Mouse (Mus musculus): ENCODE data around the gene Pik3ca. TPM values are rescaled to one million over a fixed set of nuclear protein-coding genes. Genes with fewer than 3 reads are reported as not detected.

Gene Pik3ca
- polyA plus RNA-seq, 1 experiment from 2014 or later, result 8.7 TPM

- ATAC-seq (ENCODE audit: insufficient number of reproducible peaks, low FRiP score), result no peak
- no peaks in the 10 kb centered on the region for H3K27me3 ChIP-seq (replicated peaks)
- no peak overlapping the region for H3K9ac ChIP-seq
- 0 out of 2 replicates have a peak, but pooled peaks cover 3% of the 10 kb centered on the region for H3K9me3 ChIP-seq (replicated peaks)
- H3K4me2 ChIP-seq, result no peak overlapping the region
- no peak overlapping the region for H3K4me3 ChIP-seq
- peaks cover 73% of the 10 kb centered on the region for H3K36me3 ChIP-seq
- no peak overlapping the region for H3K27ac ChIP-seq (ENCODE audit: poor library complexity, severe bottlenecking)
- H3K4me1 ChIP-seq (replicated peaks), result peaks cover 4% of the 10 kb centered on the region; the same call in 1 of the 2 replicates
These were observed 44.2 kb downstream of the Pik3ca start for GRCm38 (mm10) chr3:32441710-32442109.

GRCm38 (mm10) chr3:32454329-32455021 is 57.0 kb downstream of the Pik3ca start:
- ATAC-seq (ENCODE audit: insufficient number of reproducible peaks, low FRiP score), result peak; percentile 55
- H3K27ac ChIP-seq (ENCODE audit: poor library complexity, severe bottlenecking), result peak overlapping the region; percentile 42
- H3K4me3 ChIP-seq, result no peak overlapping the region
- no peaks in the 10 kb centered on the region for H3K27me3 ChIP-seq (replicated peaks)
- 44% methylated on average over 11 of the region's 11 CpGs for WGBS
- no peak overlapping the region for H3K4me2 ChIP-seq
- H3K9ac ChIP-seq, result no peak overlapping the region
- no peaks in the 10 kb centered on the region for H3K9me3 ChIP-seq (replicated peaks)
- 0 out of 2 replicates have a peak, but pooled peaks cover 4% of the 10 kb centered on the region for H3K4me1 ChIP-seq (replicated peaks)
- H3K36me3 ChIP-seq, result peaks cover 71% of the 10 kb centered on the region

- Histone ChIP-seq H3K9ac (no peak overlapping the region), H3K27ac (ENCODE audit: poor library complexity, severe bottlenecking) (no peak overlapping the region), H3K9me3 (replicated peaks) (no peaks in the 10 kb centered on the region), H3K4me3 (no peak overlapping the region), H3K4me2 (no peak overlapping the region), H3K27me3 (replicated peaks) (no peaks in the 10 kb centered on the region), H3K36me3 (peaks cover 83% of the 10 kb centered on the region), H3K4me1 (replicated peaks) (no peaks in the 10 kb centered on the region)
- no peak for ATAC-seq (ENCODE audit: insufficient number of reproducible peaks, low FRiP score)
- WGBS, result 69% methylated on average over 4 of the region's 4 CpGs
These were observed 62.3 kb downstream of the Pik3ca start for GRCm38 (mm10) chr3:32459777-32460176.

GRCm38 (mm10) chr3:32467321-32467720 is 69.8 kb downstream of the Pik3ca start:
- no peaks in the 10 kb centered on the region for H3K27me3 ChIP-seq (replicated peaks)
- no peak overlapping the region for H3K4me3 ChIP-seq
- no peaks in the 10 kb centered on the region for H3K9me3 ChIP-seq (replicated peaks)
- no peak for ATAC-seq (ENCODE audit: insufficient number of reproducible peaks, low FRiP score)
- H3K27ac ChIP-seq (ENCODE audit: poor library complexity, severe bottlenecking), result no peak overlapping the region
- H3K4me1 ChIP-seq (replicated peaks), result peaks cover 8% of the 10 kb centered on the region
- no peak overlapping the region for H3K9ac ChIP-seq
- H3K36me3 ChIP-seq, result peaks cover 20% of the 10 kb centered on the region
- WGBS, result 89% methylated on average over 4 of the region's 4 CpGs
- H3K4me2 ChIP-seq, result no peak overlapping the region

- H3K9ac ChIP-seq, result no peak overlapping the region
- H3K4me3 ChIP-seq, result no peak overlapping the region
- H3K27me3 ChIP-seq (replicated peaks), result no peaks in the 10 kb centered on the region
- H3K9me3 ChIP-seq (replicated peaks), result no peaks in the 10 kb centered on the region
- peaks cover 13% of the 10 kb centered on the region for H3K4me1 ChIP-seq (replicated peaks)
- no peak for ATAC-seq (ENCODE audit: insufficient number of reproducible peaks, low FRiP score)
- no peak overlapping the region for H3K27ac ChIP-seq (ENCODE audit: poor library complexity, severe bottlenecking)
- no peak overlapping the region for H3K4me2 ChIP-seq
- 75% methylated on average over 4 of the region's 4 CpGs for WGBS
- H3K36me3 ChIP-seq, result peaks cover 10% of the 10 kb centered on the region
These were observed 70.9 kb downstream of the Pik3ca start for GRCm38 (mm10) chr3:32468411-32468810.

- Histone ChIP-seq H3K27ac (ENCODE audit: poor library complexity, severe bottlenecking) (no peak overlapping the region), H3K9ac (no peak overlapping the region), H3K9me3 (replicated peaks) (no peaks in the 10 kb centered on the region), H3K4me2 (no peak overlapping the region), H3K4me3 (no peak overlapping the region), H3K4me1 (replicated peaks) (peaks cover 13% of the 10 kb centered on the region), H3K27me3 (replicated peaks) (no peaks in the 10 kb centered on the region), H3K36me3 (0 out of 2 replicates have a peak, but pooled peaks cover 2% of the 10 kb centered on the region)
- no peak for ATAC-seq (ENCODE audit: insufficient number of reproducible peaks, low FRiP score)
- 78% methylated on average over 7 of the region's 7 CpGs for whole genome bisulfite sequencing
These were observed 73.0 kb downstream of the Pik3ca start for GRCm38 (mm10) chr3:32470449-32470848.

- Histone ChIP-seq H3K27me3 (replicated peaks) (no peaks in the 10 kb centered on the region), H3K4me3 (no peak overlapping the region), H3K9ac (no peak overlapping the region), H3K27ac (ENCODE audit: poor library complexity, severe bottlenecking) (no peak overlapping the region), H3K4me1 (replicated peaks) (peaks cover 13% of the 10 kb centered on the region), H3K4me2 (no peak overlapping the region), H3K9me3 (replicated peaks) (no peaks in the 10 kb centered on the region), H3K36me3 (0 out of 2 replicates have a peak, but pooled peaks cover 2% of the 10 kb centered on the region)
- WGBS, result 52% methylated on average over 6 of the region's 6 CpGs
- ATAC-seq (ENCODE audit: insufficient number of reproducible peaks, low FRiP score), result no peak
These were observed 73.6 kb downstream of the Pik3ca start for GRCm38 (mm10) chr3:32471098-32471497.

GRCm38 (mm10) chr3:32472191-32472900 is 74.9 kb downstream of the Pik3ca start:
- H3K4me3 ChIP-seq, result no peak overlapping the region
- no peak overlapping the region for H3K9ac ChIP-seq
- H3K4me2 ChIP-seq, result peak overlapping the region; percentile 35; the same call in 1 of the 2 replicates
- no peaks in the 10 kb centered on the region for H3K27me3 ChIP-seq (replicated peaks)
- H3K36me3 ChIP-seq, result no peaks in the 10 kb centered on the region
- peak; percentile 57 for ATAC-seq (ENCODE audit: insufficient number of reproducible peaks, low FRiP score)
- H3K9me3 ChIP-seq (replicated peaks), result no peaks in the 10 kb centered on the region
- H3K4me1 ChIP-seq (replicated peaks), result peaks cover 13% of the 10 kb centered on the region
- H3K27ac ChIP-seq (ENCODE audit: poor library complexity, severe bottlenecking), result no peak overlapping the region
- WGBS, result 45% methylated on average over 14 of the region's 14 CpGs

- no peak overlapping the region for H3K9ac ChIP-seq
- no peak for ATAC-seq (ENCODE audit: insufficient number of reproducible peaks, low FRiP score)
- H3K4me1 ChIP-seq (replicated peaks), result peaks cover 13% of the 10 kb centered on the region
- no peak overlapping the region for H3K27ac ChIP-seq (ENCODE audit: poor library complexity, severe bottlenecking)
- H3K36me3 ChIP-seq, result no peaks in the 10 kb centered on the region
- H3K27me3 ChIP-seq (replicated peaks), result no peaks in the 10 kb centered on the region
- no peak overlapping the region for H3K4me3 ChIP-seq
- 86% methylated on average over 10 of the region's 10 CpGs for WGBS
- H3K9me3 ChIP-seq (replicated peaks), result no peaks in the 10 kb centered on the region
- H3K4me2 ChIP-seq, result no peak overlapping the region
These were observed 75.7 kb downstream of the Pik3ca start for GRCm38 (mm10) chr3:32473184-32473583.

- Histone ChIP-seq H3K4me3 (no peak overlapping the region), H3K27me3 (replicated peaks) (no peaks in the 10 kb centered on the region), H3K27ac (ENCODE audit: poor library complexity, severe bottlenecking) (no peak overlapping the region), H3K36me3 (no peaks in the 10 kb centered on the region), H3K9ac (no peak overlapping the region), H3K4me2 (no peak overlapping the region), H3K9me3 (replicated peaks) (no peaks in the 10 kb centered on the region), H3K4me1 (replicated peaks) (no peaks in the 10 kb centered on the region)
- no peak for ATAC-seq (ENCODE audit: insufficient number of reproducible peaks, low FRiP score)
- 85% methylated on average over 7 of the region's 7 CpGs for WGBS
These were observed 82.5 kb downstream of the Pik3ca start for GRCm38 (mm10) chr3:32479961-32480360.

GRCm38 (mm10) chr3:32483035-32483434 is 85.6 kb downstream of the Pik3ca start:
- Histone ChIP-seq H3K27ac (ENCODE audit: poor library complexity, severe bottlenecking) (no peak overlapping the region), H3K4me1 (replicated peaks) (no peaks in the 10 kb centered on the region), H3K9me3 (replicated peaks) (no peaks in the 10 kb centered on the region), H3K4me3 (no peak overlapping the region), H3K36me3 (no peaks in the 10 kb centered on the region), H3K9ac (no peak overlapping the region), H3K4me2 (no peak overlapping the region), H3K27me3 (replicated peaks) (no peaks in the 10 kb centered on the region)
- no peak for ATAC-seq (ENCODE audit: insufficient number of reproducible peaks, low FRiP score)
- 67% methylated on average over 3 of the region's 3 CpGs for WGBS

All from heart, embryonic 12.5 days (tissue).